Mouse (Mus musculus) liver, adult 2 months (tissue): ENCODE measurements around the gene Lactbl1.

Source experiments
- CTCF ChIP-seq: fragments of 200-500 bp; IDR thresholded peaks from 2 replicates; pipeline ENCODE4 v1.5.1; 2011; ENCODE audit warnings: low read depth, low read length, control low read depth
- POLR2A ChIP-seq: fragments of 200-500 bp; IDR thresholded peaks from 2 replicates; pipeline ENCODE4 v1.6.1; 2011; ENCODE audit warnings: low read length, control low read depth; ENCODE audit not compliant: insufficient read depth; ENCODE audit errors: extremely low read depth

DNA sequence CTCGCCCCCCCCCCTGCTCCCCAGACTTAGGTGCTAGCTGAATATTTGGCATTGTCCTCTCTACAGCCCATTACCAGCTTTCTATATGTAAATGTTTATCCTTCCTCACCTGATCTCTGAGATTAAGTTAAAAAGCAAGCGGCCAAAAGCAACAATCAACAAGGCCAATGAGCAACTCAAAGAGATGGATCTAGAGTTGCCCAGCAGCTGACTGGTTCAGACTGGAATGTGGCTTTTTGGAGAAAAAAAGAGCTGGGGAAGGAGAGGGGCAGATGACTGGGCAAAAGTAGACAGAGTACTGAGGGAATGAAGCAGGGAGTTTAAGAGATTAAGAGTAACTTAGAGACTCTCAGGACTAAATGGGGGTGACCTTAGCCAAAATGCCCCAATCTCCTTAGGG is 28.4 kb upstream of the Lactbl1 start:
- TF ChIP-seq CTCF (no peak), POLR2A (no peak)
